ENCODE assay signal across 23 mouse cellular contexts in genomic region chr10:13600926-13601325, GRCm38 (mm10). TPM values are rescaled to one million over a fixed set of nuclear protein-coding genes. Genes with fewer than 3 reads are reported as not detected.
DNase-seq lines count a peak whose midpoint lies in the region; ATAC-seq lines count a peak whose summit lies in the region.
"Had no signal": no experiment of that assay in that cellular context is flagged by ENCODE, and none has a peak within 500 bp of the region (broad histone marks: within the 10 kb centered on the region; RNA-seq: fewer than 3 reads in every experiment).

No protein-coding gene starts in this region.

- no peak overlapping the region for H3K4me2 ChIP-seq in liver, embryonic 12.5 days
- no peak overlapping the region for H3K4me2 ChIP-seq in hindbrain, embryonic 13.5 days
- H3K4me2 ChIP-seq: hindbrain, embryonic 14.5 days; lung, embryonic 14.5 days; midbrain, embryonic 12.5 days; neural tube, embryonic 13.5 days had no signal

- H3K9ac ChIP-seq in liver, embryonic 12.5 days = no peak overlapping the region
- H3K9ac ChIP-seq in hindbrain, embryonic 13.5 days = no peak overlapping the region
- H3K9ac ChIP-seq: hindbrain, embryonic 14.5 days; lung, embryonic 14.5 days; midbrain, embryonic 12.5 days; neural tube, embryonic 13.5 days had no signal

- no peaks in the 10 kb centered on the region for H3K27me3 ChIP-seq in liver, embryonic 12.5 days (replicated peaks)
- H3K27me3 ChIP-seq in hindbrain, embryonic 13.5 days = no peaks in the 10 kb centered on the region
- H3K27me3 ChIP-seq: midbrain, embryonic 12.5 days; neural tube, embryonic 13.5 days had no signal

- no peaks in the 10 kb centered on the region for H3K4me1 ChIP-seq in liver, embryonic 12.5 days
- 0 out of 2 replicates have a peak, but pooled peaks cover 4% of the 10 kb centered on the region for H3K4me1 ChIP-seq in hindbrain, embryonic 13.5 days (replicated peaks)
- H3K4me1 ChIP-seq: midbrain, embryonic 12.5 days; neural tube, embryonic 13.5 days had no signal

- H3K4me3 ChIP-seq in liver, embryonic 12.5 days = no peak overlapping the region
- H3K4me3 ChIP-seq in hindbrain, embryonic 13.5 days = no peak overlapping the region
- H3K4me3 ChIP-seq: gastrocnemius, adult 2 months; heart, adult 2 months; midbrain, embryonic 12.5 days; neural tube, embryonic 13.5 days had no signal

- no peaks in the 10 kb centered on the region for H3K36me3 ChIP-seq in liver, embryonic 12.5 days
- no peaks in the 10 kb centered on the region for H3K36me3 ChIP-seq in hindbrain, embryonic 13.5 days
- H3K36me3 ChIP-seq: G1E; midbrain, embryonic 12.5 days; neural tube, embryonic 13.5 days had no signal

- WGBS in liver, embryonic 12.5 days (ENCODE audit: insufficient replicate concordance) = 61% methylated on average over 2 of the region's 2 CpGs
- 77% methylated on average over 2 of the region's 2 CpGs for WGBS in hindbrain, embryonic 13.5 days

- ATAC-seq in frontal cortex, adult (ENCODE audit: low TSS enrichment) = peak; percentile 75
- ATAC-seq in liver, embryonic 12.5 days = no peak
- ATAC-seq in hindbrain, embryonic 13.5 days (ENCODE audit: low FRiP score) = no peak
- ATAC-seq: CD4-positive, CD25-positive, alpha-beta regulatory T cell, adult 4 months; forebrain, embryonic 14.5 days; intestine, postnatal 0 days had no signal

- no peaks in the 10 kb centered on the region for H3K9me3 ChIP-seq in liver, embryonic 12.5 days (replicated peaks)
- H3K9me3 ChIP-seq in hindbrain, embryonic 13.5 days = no peaks in the 10 kb centered on the region
- H3K9me3 ChIP-seq: G1E; neural tube, embryonic 13.5 days had no signal

- DNase-seq in layer of hippocampus, adult 9-11 months = peak; percentile 52
- DNase-seq in layer of hippocampus, postnatal 14 days (ENCODE audit: low spot score in 2 of 2) = no peak
- DNase-seq in left cerebral cortex, postnatal 14 days (ENCODE audit: low spot score in 2 of 2) = peak; percentile 51 to 62
- peak; percentile 60 for DNase-seq in right cerebral cortex, postnatal 25 days
- no peak for DNase-seq in gastrocnemius, postnatal 4 days (ENCODE audit: low spot score in 2 of 2)
- DNase-seq: cerebellum, adult 11 months; cerebellum, postnatal 36 days; gastrocnemius, adult 2 months; heart, adult 2 months; lung, embryonic 14.5 days; thymus, postnatal 36 days had no signal

- H3K27ac ChIP-seq in liver, embryonic 12.5 days = no peak overlapping the region
- no peak overlapping the region for H3K27ac ChIP-seq in hindbrain, embryonic 13.5 days
- H3K27ac ChIP-seq: gastrocnemius, adult 2 months; heart, adult 2 months; hindbrain, embryonic 14.5 days; kidney, postnatal 0 days; macrophage; midbrain, embryonic 12.5 days; neural tube, embryonic 13.5 days had no signal

- intact Hi-C loops in left cerebral cortex, postnatal 14 days (cut with DNase I) = no loop called here

RNA-seq across cellular contexts. Expression of gene Pex3, which starts 48.0 kb away (rescaled TPM):
- total RNA-seq in layer of hippocampus, postnatal 14 days (2021) = 10 to 100 TPM; 23.8 to 24.8 TPM
- 10 to 100 TPM; 22.7 to 29.1 TPM for total RNA-seq in left cerebral cortex, postnatal 14 days (2021)
- 12.4 and 14.2 TPM in 2 replicates for polyA plus RNA-seq in liver, embryonic 12.5 days (2016; fragmentation: Nextera tagmentation; extraction: Ambion mirVana)
- 10 to 100 TPM; 18.0 to 23.0 TPM for total RNA-seq in gastrocnemius, postnatal 4 days (2021)
- polyA plus RNA-seq in hindbrain, embryonic 13.5 days (2015; fragmentation: Nextera tagmentation; extraction: Ambion mirVana) = 24.7 and 25.9 TPM in 2 replicates

RNA-seq across cellular contexts. Expression of gene Adat2, which starts 48.2 kb away (rescaled TPM):
- total RNA-seq in layer of hippocampus, postnatal 14 days (2021) = 1 to 10 TPM; 7.5 to 8.2 TPM
- total RNA-seq in left cerebral cortex, postnatal 14 days (2021) = 1 to 10 TPM; 7.8 to 8.0 TPM
- 3.7 and 4.0 TPM in 2 replicates for polyA plus RNA-seq in liver, embryonic 12.5 days (2016; fragmentation: Nextera tagmentation; extraction: Ambion mirVana)
- total RNA-seq in gastrocnemius, postnatal 4 days (2021) = 1 to 10 TPM; 5.1 to 5.7 TPM
- polyA plus RNA-seq in hindbrain, embryonic 13.5 days (2015; fragmentation: Nextera tagmentation; extraction: Ambion mirVana) = 2.0 and 2.1 TPM in 2 replicates

Comparison
In these comparisons a context has a peak if more than half of its experiments do, and no peak if none do; other contexts are left out.
1. DNase-seq: peak in layer of hippocampus, adult 9-11 months (single experiment), left cerebral cortex, postnatal 14 days (2 of 2) and right cerebral cortex, postnatal 25 days (single experiment); none in layer of hippocampus, postnatal 14 days (0 of 2) and gastrocnemius, postnatal 4 days (0 of 2).